Mouse (Mus musculus) MEL (cell line): ENCODE measurements around the gene Prelid3b. TPM values are rescaled to one million over a fixed set of nuclear protein-coding genes. Genes with fewer than 3 reads are reported as not detected.

Experiments used
- DNase-seq: peaks from one replicate; pipeline ENCODE4 v3.0.0; 2011; ENCODE audit warnings: low read depth, low spot score
- H3K27ac ChIP-seq: 2 replicates; pipeline ENCODE4 v1.5.1; 2012; ENCODE audit warnings: low read depth, mild to moderate bottlenecking, control low read depth, low read length, moderate library complexity; ENCODE audit not compliant: control insufficient read depth
- H3K27me3 ChIP-seq, 2 experiments: fragments of 150-350 bp in 1 of 2; sonication (generic) in 1 of 2; 2 replicates each; pipeline ENCODE4 v1.6.1; 2012; ENCODE audit warnings: low read length in 2 of 2, mild to moderate bottlenecking in 2 of 2, improper control_type of control experiment in 1 of 2, moderate library complexity in 1 of 2; ENCODE audit not compliant: insufficient read depth in 2 of 2, control insufficient read depth in 1 of 2
- H3K36me3 ChIP-seq, 2 experiments: 2 replicates each; pipeline ENCODE4 v1.6.1; 2012 to 2014; ENCODE audit warnings: low read length in 2 of 2, improper control_type of control experiment in 1 of 2, inconsistent platforms in 1 of 2, mild to moderate bottlenecking in 1 of 2; ENCODE audit not compliant: insufficient read depth in 2 of 2, control insufficient read depth in 1 of 2
- H3K4me1 ChIP-seq, 2 experiments: fragments of 150-350 bp in 1 of 2; sonication (generic) in 1 of 2; 2 replicates each; pipeline ENCODE4 v1.6.1; 2012; ENCODE audit warnings: low read length in 2 of 2, improper control_type of control experiment in 1 of 2, mild to moderate bottlenecking in 1 of 2; ENCODE audit not compliant: insufficient read depth in 2 of 2, control insufficient read depth in 1 of 2
- H3K4me3 ChIP-seq, 2 experiments: fragments of 150-350 bp in 1 of 2; sonication (generic) in 1 of 2; 2 replicates each; pipeline ENCODE4 v1.5.1; 2012; ENCODE audit warnings: low read depth in 2 of 2, low read length in 2 of 2, mild to moderate bottlenecking in 2 of 2, moderate library complexity in 2 of 2, control low read depth in 1 of 2, improper control_type of control experiment in 1 of 2; ENCODE audit not compliant: control insufficient read depth in 1 of 2, insufficient read depth in 1 of 2
- H3K79me2 ChIP-seq: 2 replicates; pipeline ENCODE4 v1.6.1; 2012; ENCODE audit warnings: mild to moderate bottlenecking, low read length, moderate library complexity; ENCODE audit not compliant: control insufficient read depth, poor library complexity, insufficient read depth
- H3K9ac ChIP-seq: 2 replicates; pipeline ENCODE4 v1.6.1; 2012; ENCODE audit warnings: low read depth, mild to moderate bottlenecking, control low read depth, low read length, moderate library complexity; ENCODE audit not compliant: control insufficient read depth, poor library complexity, severe bottlenecking
- H3K9me3 ChIP-seq: fragments of 150-350 bp; sonication (generic); replicated peaks from 2 replicates; pipeline ENCODE4 v1.6.1; 2012; ENCODE audit warnings: mild to moderate bottlenecking, low read length, improper control_type of control experiment, moderate library complexity; ENCODE audit not compliant: insufficient read depth
- CHD1 ChIP-seq: IDR thresholded peaks from 2 replicates; pipeline ENCODE4 v1.6.1; 2012; ENCODE audit warnings: low read depth, mild to moderate bottlenecking, inconsistent platforms, low read length, improper control_type of control experiment
- EP300 ChIP-seq, 2 experiments: IDR thresholded peaks; 2 replicates each; pipeline ENCODE4 v1.6.1; 2011; ENCODE audit warnings: improper control_type of control experiment in 2 of 2, low read length in 2 of 2, low read depth in 1 of 2, mild to moderate bottlenecking in 1 of 2
- GATA1 ChIP-seq: IDR thresholded peaks from 2 replicates; pipeline ENCODE4 v1.6.1; 2011; ENCODE audit warnings: low read depth, low read length, improper control_type of control experiment
- HCFC1 ChIP-seq: IDR thresholded peaks from 2 replicates; pipeline ENCODE4 v1.6.1; 2012; ENCODE audit warnings: low read depth, mild to moderate bottlenecking, inconsistent platforms, low read length, improper control_type of control experiment, moderate library complexity
- JUND ChIP-seq: IDR thresholded peaks from 2 replicates; pipeline ENCODE4 v1.6.1; 2011; ENCODE audit warnings: low read depth, mild to moderate bottlenecking, improper control_type of control experiment, low read length
- KAT2A ChIP-seq: conservative IDR thresholded peaks from 2 replicates; pipeline ENCODE4 v1.6.1; 2012; ENCODE audit warnings: low read depth, low read length, improper control_type of control experiment, inconsistent platforms
- MAFK ChIP-seq: IDR thresholded peaks from 2 replicates; pipeline ENCODE4 v1.6.1; 2011; ENCODE audit warnings: low read depth, mild to moderate bottlenecking, low read length, improper control_type of control experiment, borderline replicate concordance
- MAX ChIP-seq: IDR thresholded peaks from 2 replicates; pipeline ENCODE4 v1.6.1; 2011; ENCODE audit warnings: low read length, improper control_type of control experiment
- MAZ ChIP-seq: IDR thresholded peaks from 2 replicates; pipeline ENCODE4 v1.6.1; 2012; ENCODE audit warnings: low read depth, mild to moderate bottlenecking, inconsistent platforms, low read length, improper control_type of control experiment
- MXI1 ChIP-seq: IDR thresholded peaks from 2 replicates; pipeline ENCODE4 v1.6.1; 2011; ENCODE audit warnings: mild to moderate bottlenecking, low read depth, low read length, improper control_type of control experiment
- NELFE ChIP-seq: IDR thresholded peaks from 2 replicates; pipeline ENCODE4 v1.6.1; 2011; ENCODE audit warnings: low read depth, low read length, improper control_type of control experiment
- POLR2AphosphoS2 ChIP-seq: IDR thresholded peaks from 2 replicates; pipeline ENCODE4 v1.6.1; 2011; ENCODE audit warnings: low read length, improper control_type of control experiment
- POLR2AphosphoS5 ChIP-seq: IDR thresholded peaks from 2 replicates; pipeline ENCODE4 v1.6.1; 2012; ENCODE audit warnings: low read depth, borderline replicate concordance, mild to moderate bottlenecking, inconsistent platforms, low read length, moderate library complexity, mixed read lengths
- RAD21 ChIP-seq: IDR thresholded peaks from 2 replicates; pipeline ENCODE4 v1.6.1; 2011; ENCODE audit warnings: mild to moderate bottlenecking, low read depth, low read length, improper control_type of control experiment
- RCOR1 ChIP-seq: IDR thresholded peaks from 2 replicates; pipeline ENCODE4 v1.6.1; 2012; ENCODE audit warnings: low read depth, mild to moderate bottlenecking, inconsistent platforms, low read length, improper control_type of control experiment
- SMC3 ChIP-seq: IDR thresholded peaks from 2 replicates; pipeline ENCODE4 v1.6.1; 2011; ENCODE audit warnings: low read depth, low read length, improper control_type of control experiment
- TAL1 ChIP-seq: IDR thresholded peaks from 2 replicates; pipeline ENCODE4 v1.6.1; 2012; ENCODE audit warnings: mild to moderate bottlenecking, inconsistent platforms, low read length, moderate library complexity, mixed read lengths
- TBP ChIP-seq: IDR thresholded peaks from 2 replicates; pipeline ENCODE4 v1.8.0; 2011; ENCODE audit warnings: low read depth, low read length, improper control_type of control experiment
- UBTF ChIP-seq: IDR thresholded peaks from 2 replicates; pipeline ENCODE4 v1.6.1; 2012; ENCODE audit warnings: low read depth, mild to moderate bottlenecking, inconsistent platforms, low read length, improper control_type of control experiment, moderate library complexity, borderline replicate concordance; ENCODE audit not compliant: insufficient read depth
- USF2 ChIP-seq, 2 experiments: IDR thresholded peaks; 2 replicates each; pipeline ENCODE4 v1.6.1; 2011 to 2012; ENCODE audit warnings: improper control_type of control experiment in 2 of 2, low read length in 2 of 2, borderline replicate concordance in 1 of 2, inconsistent platforms in 1 of 2, low read depth in 1 of 2, mild to moderate bottlenecking in 1 of 2; ENCODE audit not compliant: insufficient read depth in 1 of 2
- ZC3H11A ChIP-seq: IDR thresholded peaks from 2 replicates; pipeline ENCODE4 v1.6.1; 2012; ENCODE audit warnings: low read depth, mild to moderate bottlenecking, inconsistent platforms, low read length, improper control_type of control experiment
- ZMIZ1 ChIP-seq: IDR thresholded peaks from 2 replicates; pipeline ENCODE4 v1.6.1; 2012; ENCODE audit warnings: low read depth, mild to moderate bottlenecking, inconsistent platforms, low read length, improper control_type of control experiment, moderate library complexity
- ZNF384 ChIP-seq: IDR thresholded peaks from 2 replicates; pipeline ENCODE4 v1.6.1; 2012; ENCODE audit warnings: low read depth, mild to moderate bottlenecking, inconsistent platforms, low read length, improper control_type of control experiment
- polyA plus RNA-seq, 2 experiments: library from polyadenylated mRNA; stranded (reverse) in 1 of 2; unstranded in 1 of 2; fragments of >175 nt in 1 of 2; fragments of >200 nt in 1 of 2; gene quantifications; 2 replicates each; pipeline versions ENCODE4 v1.2.1 to v1.2.4; 2012; ENCODE audit warnings: low replicate concordance in 2 of 2, low read depth in 1 of 2; ENCODE audit not compliant: insufficient read length in 2 of 2, insufficient read depth in 1 of 2, missing spikeins in 1 of 2
- total RNA-seq: library from RNA; depleted of rRNA; stranded (reverse); fragments of 300-350 nt; gene quantifications from 2 replicates; pipeline ENCODE4 v1.2.3, GENCODE M21; 2012

The Prelid3b gene
- total and polyA plus RNA-seq, 3 experiments = 142 to 210 (median 189) TPM

DNA sequence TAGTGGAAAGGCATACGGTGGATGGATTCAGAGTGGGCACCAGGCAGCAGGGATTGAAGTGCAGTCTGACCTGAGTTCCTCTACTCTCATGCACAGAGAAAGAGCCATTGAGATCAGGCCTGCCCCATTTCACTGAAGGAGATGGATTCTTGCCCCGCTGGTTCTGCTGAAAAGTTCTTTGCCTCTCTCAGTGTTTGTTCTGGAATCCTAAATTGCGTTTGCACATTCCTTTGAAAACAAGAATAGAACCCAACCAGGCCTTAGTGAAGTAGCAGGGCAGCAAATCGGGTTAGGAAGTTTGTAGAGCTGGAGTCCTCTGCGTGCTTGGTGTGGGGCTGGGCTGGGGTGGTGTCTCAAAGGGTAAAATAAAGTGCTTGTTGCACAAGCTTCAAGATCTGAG, 40.9 kb upstream of the Prelid3b start:
- no peak overlapping the region for H3K27ac ChIP-seq
- TF ChIP-seq GATA1 (no peak), ZNF384 (no peak), USF2 (IDR thresholded peaks at IDR 0.05; ENCODE audit: borderline replicate concordance in 1 of 2, insufficient read depth in 1 of 2, low read depth in 1 of 2, low read length in 2 of 2) (no peak)
- DNase-seq = no peak
- H3K79me2 ChIP-seq = no peaks in the 10 kb centered on the region
- no peaks in the 10 kb centered on the region for H3K4me1 ChIP-seq
- H3K9ac ChIP-seq = no peak overlapping the region
- peaks cover 0 to 7% of the 10 kb centered on the region in 2 experiments; a peak in 3 of 4 replicates for H3K27me3 ChIP-seq
- H3K36me3 ChIP-seq = no peaks in the 10 kb centered on the region
- H3K9me3 ChIP-seq = no peaks in the 10 kb centered on the region
- H3K4me3 ChIP-seq = no peak overlapping the region

DNA sequence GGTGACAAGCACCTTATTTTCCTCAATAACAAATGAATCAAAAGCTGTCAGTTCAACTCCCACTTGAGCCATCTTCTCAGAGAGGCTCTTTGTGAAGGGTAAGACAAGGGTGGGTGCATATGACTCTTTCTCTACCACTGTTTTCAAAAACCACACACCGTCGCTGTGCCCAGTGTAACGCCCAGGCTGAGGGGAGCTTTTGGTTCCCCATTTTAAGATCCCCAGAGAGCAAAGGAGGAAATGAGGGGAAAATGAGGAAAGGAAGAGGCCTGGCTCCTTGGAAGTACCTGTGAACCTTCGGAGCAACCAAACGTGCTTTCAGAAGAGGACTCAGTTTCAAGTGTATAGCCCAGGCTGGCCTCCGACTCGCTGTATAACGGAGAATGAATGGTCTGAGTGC, 36.9 kb upstream of the Prelid3b start:
- H3K4me3 ChIP-seq = no peak overlapping the region

DNA sequence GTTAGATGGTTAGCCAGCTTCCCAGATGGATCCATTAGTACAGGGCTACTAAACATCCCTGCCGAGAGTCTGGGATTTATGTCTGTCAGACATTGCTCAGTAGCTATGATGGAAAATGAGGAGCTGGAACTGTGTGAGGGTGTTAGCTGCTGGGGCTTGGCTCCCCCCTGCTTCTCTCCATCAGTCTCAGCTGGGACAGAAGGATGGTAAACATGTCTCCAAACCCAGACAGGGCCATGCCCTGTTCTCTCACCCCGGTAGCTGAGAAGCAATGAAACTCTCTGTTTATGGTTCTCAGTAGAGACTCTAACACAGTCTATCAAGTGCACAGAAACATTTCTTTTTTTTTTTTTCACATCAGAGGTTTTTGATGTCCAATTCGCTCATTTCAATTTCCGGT, 35.1 kb upstream of the Prelid3b start:
- no peaks in the 10 kb centered on the region for H3K79me2 ChIP-seq
- no peak for DNase-seq
- peaks cover 0 to under 1% of the 10 kb centered on the region in 2 experiments; a peak in 1 of 4 replicates for H3K27me3 ChIP-seq
- H3K9ac ChIP-seq = no peak overlapping the region
- TF ChIP-seq ZMIZ1 (no peak), EP300 (IDR thresholded peaks at IDR 0.05; ENCODE audit: low read depth in 1 of 2, low read length in 2 of 2) (no peak), HCFC1 (no peak), MAZ (no peak), ZC3H11A (no peak), RAD21 (no peak), SMC3 (no peak), NELFE (no peak), UBTF (no peak), MAFK (no peak), POLR2AphosphoS2 (no peak), KAT2A (no peak), MXI1 (no peak), MAX (no peak), JUND (no peak), TBP (no peak), POLR2AphosphoS5 (no peak), GATA1 (no peak), RCOR1 (no peak)
- TF ChIP-seq, all 39 proteins: peak for 0
- H3K27ac ChIP-seq = no peak overlapping the region
- H3K9me3 ChIP-seq = no peaks in the 10 kb centered on the region
- 0 out of 4 replicates have a peak, but pooled peaks cover 0 to 2% of the 10 kb centered on the region in 2 experiments for H3K4me1 ChIP-seq
- H3K4me3 ChIP-seq = no peak overlapping the region
- H3K36me3 ChIP-seq = 0 out of 4 replicates have a peak, but pooled peaks cover 0 to 4% of the 10 kb centered on the region in 2 experiments

More for the DNA sequence above, 36.9 kb upstream of the Prelid3b start:
- Histone ChIP-seq H3K9me3 (no peaks in the 10 kb centered on the region), H3K27ac (no peak overlapping the region), H3K9ac (no peak overlapping the region), H3K79me2 (no peaks in the 10 kb centered on the region), H3K4me1 (no peaks in the 10 kb centered on the region), H3K36me3 (no peaks in the 10 kb centered on the region), H3K27me3 (peaks cover 0 to 2% of the 10 kb centered on the region in 2 experiments; a peak in 1 of 4 replicates)
- DNase-seq = no peak
- no peak for TF ChIP-seq UBTF
- TF ChIP-seq TAL1 = no peak
- TF ChIP-seq RCOR1 = no peak
- no peak for TF ChIP-seq CHD1
